In genomic region chr9:57944572-57944971, GRCm38 (mm10) we compare ENCODE assay signal across 9 mouse cellular contexts. TPM values are rescaled to one million over a fixed set of nuclear protein-coding genes. Genes with fewer than 3 reads are reported as not detected.
DNase-seq lines count a peak whose midpoint lies in the region; ATAC-seq and TF ChIP-seq lines count a peak whose summit lies in the region.
"Had no signal": no experiment of that assay in that cellular context is flagged by ENCODE, and none has a peak within 500 bp of the region (broad histone marks: within the 10 kb centered on the region; RNA-seq: fewer than 3 reads in every experiment).

No protein-coding gene starts in this region.

- TF ChIP-seq CTCF in thymus, adult 2 months (IDR thresholded peaks at IDR 0.05; ENCODE audit: borderline replicate concordance, control insufficient read depth, extremely low read depth, insufficient read depth, low read length, poor library complexity) = peak; percentile 80

- H3K36me3 ChIP-seq in hindbrain, embryonic 15.5 days = no peaks in the 10 kb centered on the region
- no peaks in the 10 kb centered on the region for H3K36me3 ChIP-seq in thymus, adult 2 months (ENCODE audit: control insufficient read depth, insufficient read depth, low read length)

- no peak overlapping the region for H3K27ac ChIP-seq in hindbrain, embryonic 15.5 days (replicated peaks)
- H3K27ac ChIP-seq in thymus, adult 2 months (ENCODE audit: control insufficient read depth, insufficient read depth, low read length) = no peak overlapping the region

- 25% methylated on average over 5 of the region's 5 CpGs for WGBS in hindbrain, embryonic 15.5 days
- WGBS in thymus, adult 2 months = 12% methylated on average over 5 of the region's 5 CpGs

- no peak for ATAC-seq in cerebellum, adult (ENCODE audit: insufficient number of reproducible peaks, low FRiP score, low TSS enrichment)
- no peak for ATAC-seq in hindbrain, embryonic 15.5 days (ENCODE audit: low FRiP score, low read depth)
- ATAC-seq: Patski had no signal

- peak; percentile 68 for DNase-seq in cerebellum, adult 11-12 months
- DNase-seq in right cerebral cortex, adult 18-20 months = peak; percentile 63
- DNase-seq in right cerebral cortex, postnatal 25 days = no peak
- DNase-seq in cerebellum, postnatal 14 days = peak; percentile 82 to 87
- peak; percentile 79 for DNase-seq in lung, postnatal 14 days
- peak; percentile 85 for DNase-seq in thymus, adult 2 months

- no peak for TF ChIP-seq POLR2A in thymus, adult 2 months (IDR thresholded peaks at IDR 0.05; ENCODE audit: control insufficient read depth, extremely low read depth, insufficient read depth, low read length, poor library complexity)

- H3K4me1 ChIP-seq in hindbrain, embryonic 15.5 days (replicated peaks) = peaks cover 72% of the 10 kb centered on the region
- peaks cover 82% of the 10 kb centered on the region for H3K4me1 ChIP-seq in thymus, adult 2 months (replicated peaks; ENCODE audit: control insufficient read depth, insufficient read depth, low read length)

- no peak overlapping the region for H3K4me3 ChIP-seq in hindbrain, embryonic 15.5 days
- no peak overlapping the region for H3K4me3 ChIP-seq in thymus, adult 2 months (ENCODE audit: control insufficient read depth, insufficient read depth, low read length)

- H3K27me3 ChIP-seq in hindbrain, embryonic 15.5 days = no peaks in the 10 kb centered on the region
- no peaks in the 10 kb centered on the region for H3K27me3 ChIP-seq in thymus, adult 2 months (ENCODE audit: control insufficient read depth, insufficient read depth, low read length)
- H3K27me3 ChIP-seq: Patski had no signal

- no peaks in the 10 kb centered on the region for H3K9me3 ChIP-seq in hindbrain, embryonic 15.5 days

- 0 out of 2 replicates have a peak overlapping the region, but pooled peaks have one; percentile 1 for H3K4me2 ChIP-seq in hindbrain, embryonic 15.5 days

- no peak overlapping the region for H3K9ac ChIP-seq in hindbrain, embryonic 15.5 days

RNA-seq across cellular contexts. Expression of gene Sema7a, which starts 4.7 kb away (rescaled TPM):
- 2.5 and 3.7 TPM in 2 replicates for polyA plus RNA-seq in hindbrain, embryonic 15.5 days (2015; fragmentation: Nextera tagmentation; extraction: Ambion mirVana)
- polyA plus RNA-seq in thymus, adult 2 months (2012; rRNA removed) = 81.6 and 85.6 TPM in 2 replicates

RNA-seq across cellular contexts. Expression of gene Ubl7, which starts 33.8 kb away (rescaled TPM):
- polyA plus RNA-seq in hindbrain, embryonic 15.5 days (2015; fragmentation: Nextera tagmentation; extraction: Ambion mirVana) = 164 and 172 TPM in 2 replicates
- polyA plus RNA-seq in thymus, adult 2 months (2012; rRNA removed) = 182 and 201 TPM in 2 replicates

Comparison
In these comparisons a context has a peak if more than half of its experiments do, and no peak if none do; other contexts are left out.
1. RNA of gene Sema7a, which starts 4.7 kb away (polyA plus RNA-seq): 81.6 to 85.6 TPM in thymus, adult 2 months; 2.5 to 3.7 TPM in hindbrain, embryonic 15.5 days; every median in the first group is over 10 times any median in the second.